Mouse (Mus musculus): ENCODE measurements around the gene Galk1. TPM values are rescaled to one million over a fixed set of nuclear protein-coding genes. Genes with fewer than 3 reads are reported as not detected.

The Galk1 gene
- polyA plus RNA-seq, 1 experiment from 2014 or later = 70.9 TPM

DNA sequence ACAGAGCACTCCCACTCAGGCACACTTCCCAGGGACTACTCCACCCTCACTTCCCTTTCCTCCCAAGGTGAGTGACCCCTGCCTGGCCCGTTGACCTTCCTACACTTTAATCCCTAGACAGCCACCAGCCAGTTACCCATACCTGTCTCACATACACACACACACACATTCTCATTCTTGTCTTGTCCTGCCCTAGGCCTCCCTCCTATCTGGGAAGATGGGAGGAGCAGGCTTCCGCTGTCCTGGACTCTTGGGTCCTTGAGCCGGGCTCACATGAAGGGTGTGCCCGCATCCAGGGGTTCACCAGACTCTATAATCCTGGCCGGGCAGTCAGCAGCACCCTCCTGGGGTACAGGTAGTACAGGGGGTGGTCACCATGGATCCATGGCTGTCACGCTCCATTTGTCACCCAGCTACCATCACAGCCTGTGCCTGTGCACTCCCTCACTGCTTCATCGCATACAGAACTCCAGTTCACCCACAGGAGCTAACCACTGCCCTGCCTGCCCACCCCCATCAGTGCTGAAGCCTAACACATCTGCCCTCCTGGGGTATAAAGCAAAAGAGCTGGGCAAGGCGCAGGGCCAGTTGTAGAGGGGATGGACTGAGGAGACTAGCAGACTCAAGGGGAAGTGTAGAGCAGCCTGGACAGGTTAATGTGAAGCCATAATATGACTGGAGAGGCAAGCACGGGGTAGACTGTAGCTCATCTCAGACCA lies 6.7 kb downstream of the Galk1 start:
- peak overlapping the region; percentile 62 for H3K4me2 ChIP-seq
- 0 out of 2 replicates have a peak, but pooled peaks have one; percentile 12 for ATAC-seq (ENCODE audit: low FRiP score, low read depth)
- peaks cover 22% of the 10 kb centered on the region for H3K4me1 ChIP-seq (replicated peaks)
- H3K9ac ChIP-seq = no peak overlapping the region
- no peak overlapping the region for H3K4me3 ChIP-seq
- H3K9me3 ChIP-seq = no peaks in the 10 kb centered on the region
- H3K27me3 ChIP-seq = no peaks in the 10 kb centered on the region
- H3K27ac ChIP-seq (replicated peaks) = no peak overlapping the region
- WGBS = 69% methylated on average over 9 of the region's 9 CpGs
- H3K36me3 ChIP-seq = no peaks in the 10 kb centered on the region

DNA sequence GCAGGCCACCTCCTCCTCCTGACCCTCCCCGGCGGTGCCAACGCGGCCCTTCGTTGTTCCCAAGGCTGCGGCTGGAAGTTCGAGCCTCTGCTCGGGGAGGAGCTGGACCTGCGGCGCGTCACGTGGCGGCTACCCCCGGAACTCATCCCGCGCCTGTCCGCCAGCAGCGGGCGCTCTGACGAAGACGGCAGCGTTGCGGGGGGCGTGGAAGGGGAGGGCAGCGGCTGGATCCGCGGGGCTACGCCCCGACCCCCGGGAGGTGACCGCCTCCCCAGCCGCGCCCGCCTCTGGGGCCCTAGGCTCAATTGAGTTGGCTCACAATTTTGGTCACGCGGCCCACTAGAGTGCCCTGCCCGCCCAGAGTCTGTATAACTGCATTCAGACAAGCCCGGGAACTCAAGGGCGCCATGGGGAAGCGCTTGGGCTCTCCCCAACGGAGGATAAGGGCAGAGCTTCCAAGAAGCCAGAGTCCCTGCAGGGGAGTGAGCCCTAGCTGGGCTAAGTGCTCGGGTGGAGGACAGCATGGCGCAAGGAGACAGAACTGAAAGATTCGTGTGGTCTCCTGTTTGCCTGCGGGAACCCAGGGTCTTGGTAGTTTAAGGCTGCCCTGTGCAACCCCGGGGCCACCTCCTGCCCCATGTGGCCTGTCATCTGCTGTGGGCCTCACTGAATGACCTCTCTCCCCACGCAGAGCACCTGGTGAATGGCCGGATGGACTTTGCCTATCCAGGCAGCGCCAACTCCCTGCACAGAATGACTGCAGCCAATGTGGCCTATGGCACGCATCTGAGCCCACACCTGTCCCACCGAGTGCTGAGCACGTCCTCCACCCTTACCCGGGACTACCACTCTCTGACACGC lies 7.4 kb downstream of the Galk1 start:
- peaks cover 22% of the 10 kb centered on the region for H3K4me1 ChIP-seq (replicated peaks)
- H3K27ac ChIP-seq (replicated peaks) = peak overlapping the region; percentile 65
- 5% methylated on average over 54 of the region's 54 CpGs for WGBS
- no peaks in the 10 kb centered on the region for H3K27me3 ChIP-seq
- H3K9ac ChIP-seq = peak overlapping the region; percentile 35; the same call in 1 of the 2 replicates
- peak overlapping the region; percentile 35 for H3K4me3 ChIP-seq
- no peaks in the 10 kb centered on the region for H3K9me3 ChIP-seq
- H3K4me2 ChIP-seq = peak overlapping the region; percentile 62
- H3K36me3 ChIP-seq = no peaks in the 10 kb centered on the region
- ATAC-seq (ENCODE audit: low FRiP score, low read depth) = peak; percentile 61

DNA sequence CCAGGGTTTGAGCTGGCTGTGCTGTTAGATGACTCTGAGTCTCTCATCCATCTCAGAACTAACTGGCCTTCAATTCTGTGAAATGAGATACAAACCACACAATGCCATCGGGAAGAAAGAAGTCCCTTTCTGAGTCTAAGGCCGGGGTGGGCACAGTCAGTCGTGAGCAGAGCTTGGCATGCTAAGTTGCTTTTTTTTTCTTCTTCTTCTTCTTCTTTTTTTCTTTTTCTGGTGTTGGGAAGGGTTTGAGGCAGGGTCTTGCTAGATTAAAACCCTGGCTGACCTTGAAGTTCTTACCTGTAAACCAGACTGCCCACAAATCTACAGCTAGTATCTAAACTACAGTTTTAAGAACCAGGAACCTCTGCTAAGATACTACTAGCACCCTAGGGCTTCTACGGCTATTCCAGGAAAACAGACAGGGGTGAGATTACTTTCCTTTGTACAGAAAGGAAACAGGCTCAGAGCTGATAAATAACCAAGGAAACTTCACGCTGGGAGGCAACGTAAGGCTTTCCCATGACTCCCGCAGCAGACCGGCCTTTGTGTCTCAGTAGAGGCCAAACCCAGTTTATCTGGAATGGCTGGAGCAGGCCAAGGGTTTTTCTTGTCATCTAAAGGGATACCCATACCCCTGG lies 8.2 kb downstream of the Galk1 start:
- Histone ChIP-seq H3K4me1 (replicated peaks) (peaks cover 22% of the 10 kb centered on the region), H3K9me3 (no peaks in the 10 kb centered on the region), H3K4me2 (peak overlapping the region; percentile 62), H3K36me3 (no peaks in the 10 kb centered on the region), H3K9ac (peak overlapping the region; percentile 35; the same call in 1 of the 2 replicates), H3K27me3 (no peaks in the 10 kb centered on the region), H3K27ac (replicated peaks) (peak overlapping the region; percentile 35; the same call in 1 of the 2 replicates), H3K4me3 (peak overlapping the region; percentile 35)
- ATAC-seq (ENCODE audit: low FRiP score, low read depth) = no peak
- WGBS = 31% methylated on average over 8 of the region's 8 CpGs

DNA sequence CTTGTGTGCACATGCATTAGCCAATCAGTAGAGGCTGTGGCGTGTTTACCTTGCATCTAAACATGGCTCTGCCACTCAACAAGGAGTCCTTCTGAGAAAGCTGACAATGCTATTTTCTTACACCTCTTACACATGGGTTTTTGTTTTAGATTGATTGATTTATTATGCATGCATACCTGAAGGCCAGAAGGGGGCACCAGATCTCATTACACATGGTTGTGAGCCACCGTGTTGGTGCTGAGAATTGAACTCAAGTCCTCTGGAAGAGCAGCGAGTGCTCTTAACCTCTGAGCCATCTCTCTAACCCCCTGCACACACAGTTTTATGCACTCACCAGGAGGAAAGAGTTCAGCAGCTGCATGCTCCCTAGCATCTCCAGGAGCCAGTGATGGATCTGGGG lies 9.6 kb downstream of the Galk1 start:
- H3K4me3 ChIP-seq = no peak overlapping the region
- no peak overlapping the region for H3K9ac ChIP-seq
- H3K4me2 ChIP-seq = no peak overlapping the region
- peaks cover 15% of the 10 kb centered on the region for H3K4me1 ChIP-seq (replicated peaks)
- WGBS = 94% methylated on average over 3 of the region's 3 CpGs
- no peak for ATAC-seq (ENCODE audit: low FRiP score, low read depth)
- H3K27ac ChIP-seq (replicated peaks) = no peak overlapping the region
- no peaks in the 10 kb centered on the region for H3K9me3 ChIP-seq
- no peaks in the 10 kb centered on the region for H3K27me3 ChIP-seq
- H3K36me3 ChIP-seq = no peaks in the 10 kb centered on the region

DNA sequence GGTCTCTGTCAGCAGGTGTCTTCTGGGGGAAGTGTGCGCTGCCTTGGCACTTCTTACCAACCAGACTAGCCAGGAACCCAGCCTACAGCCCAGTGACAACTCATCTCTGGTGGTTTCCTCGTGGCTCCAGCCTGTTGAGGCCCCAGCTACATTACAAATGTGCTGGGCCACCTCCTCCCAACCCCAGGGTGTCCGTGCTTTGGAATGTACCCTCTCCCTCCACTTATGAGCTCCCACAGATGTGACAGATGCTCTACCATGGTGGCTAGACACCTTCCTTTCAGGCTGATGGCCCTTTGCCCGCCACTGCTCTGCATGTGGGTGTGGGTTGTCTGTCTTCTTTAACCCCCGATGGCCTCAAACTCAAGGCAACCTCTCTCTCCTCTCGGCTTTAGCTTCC lies 10.8 kb downstream of the Galk1 start:
- 70% methylated on average over 6 of the region's 6 CpGs for WGBS
- no peak overlapping the region for H3K27ac ChIP-seq (replicated peaks)
- no peak overlapping the region for H3K4me2 ChIP-seq
- no peaks in the 10 kb centered on the region for H3K9me3 ChIP-seq
- peaks cover 15% of the 10 kb centered on the region for H3K4me1 ChIP-seq (replicated peaks)
- no peak overlapping the region for H3K9ac ChIP-seq
- H3K36me3 ChIP-seq = no peaks in the 10 kb centered on the region
- no peaks in the 10 kb centered on the region for H3K27me3 ChIP-seq
- ATAC-seq (ENCODE audit: low FRiP score, low read depth) = no peak
- H3K4me3 ChIP-seq = no peak overlapping the region

DNA sequence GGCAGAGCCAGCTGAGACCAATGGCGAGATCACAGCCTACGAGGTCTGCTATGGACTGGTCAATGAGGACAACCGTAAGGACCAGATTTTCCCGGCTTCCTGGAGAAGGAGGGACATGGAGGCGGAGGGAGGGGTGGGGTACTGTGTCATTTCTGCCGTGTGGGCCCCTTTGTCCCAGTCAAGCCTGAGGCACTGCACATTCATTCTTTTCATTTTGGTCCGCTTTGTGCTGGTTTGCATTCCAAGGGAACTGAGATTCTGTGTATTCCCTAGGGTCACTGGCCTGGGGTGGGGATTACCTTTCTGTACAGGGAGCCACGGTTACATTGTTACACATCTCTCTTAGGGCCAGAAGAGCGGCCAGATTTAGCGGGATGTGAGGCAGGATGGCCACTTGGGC lies 11.9 kb downstream of the Galk1 start:
- no peak overlapping the region for H3K4me3 ChIP-seq
- no peak for ATAC-seq (ENCODE audit: low FRiP score, low read depth)

DNA sequence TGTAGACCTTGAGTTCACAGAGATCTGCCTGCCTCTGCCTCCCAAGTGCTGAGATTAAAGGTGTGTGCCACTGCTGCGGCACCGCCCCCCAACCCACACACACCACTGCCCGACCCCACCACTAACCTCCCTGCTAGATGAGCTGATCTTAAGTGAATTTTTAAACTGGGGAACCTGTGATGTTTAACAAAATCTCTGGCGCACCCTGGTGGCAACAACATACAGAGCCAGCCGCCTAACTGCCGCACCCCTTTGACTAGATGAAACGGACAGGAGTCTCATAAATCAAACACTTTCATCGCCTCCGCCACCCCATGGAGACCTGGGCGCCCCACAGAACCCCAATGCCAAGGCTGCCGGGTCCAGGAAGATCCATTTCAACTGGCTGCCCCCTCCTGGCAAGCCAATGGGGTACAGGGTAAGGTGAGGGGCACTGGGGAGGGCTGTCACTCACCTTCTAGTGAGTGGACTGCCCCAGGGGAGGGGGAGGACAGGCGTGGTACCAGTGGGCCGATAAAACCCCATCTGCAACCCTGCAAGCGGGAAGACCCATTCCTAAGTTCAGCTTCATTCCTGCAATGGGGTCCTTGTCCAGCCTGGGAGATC lies 12.9 kb downstream of the Galk1 start:
- Histone ChIP-seq H3K27ac (replicated peaks) (no peak overlapping the region), H3K9ac (no peak overlapping the region), H3K9me3 (no peaks in the 10 kb centered on the region), H3K4me2 (no peak overlapping the region), H3K4me1 (replicated peaks) (peaks cover 6% of the 10 kb centered on the region), H3K36me3 (no peaks in the 10 kb centered on the region), H3K4me3 (no peak overlapping the region), H3K27me3 (no peaks in the 10 kb centered on the region)
- ATAC-seq (ENCODE audit: low FRiP score, low read depth) = peak; percentile 16; the same call in 1 of the 2 replicates
- 17% methylated on average over 14 of the region's 14 CpGs for WGBS

More for the DNA sequence above, 11.9 kb downstream of the Galk1 start:
- Histone ChIP-seq H3K27me3 (no peaks in the 10 kb centered on the region), H3K27ac (replicated peaks) (no peak overlapping the region), H3K9me3 (no peaks in the 10 kb centered on the region), H3K36me3 (no peaks in the 10 kb centered on the region), H3K4me1 (replicated peaks) (peaks cover 15% of the 10 kb centered on the region), H3K9ac (no peak overlapping the region), H3K4me2 (no peak overlapping the region)
- WGBS = 35% methylated on average over 10 of the region's 10 CpGs

DNA sequence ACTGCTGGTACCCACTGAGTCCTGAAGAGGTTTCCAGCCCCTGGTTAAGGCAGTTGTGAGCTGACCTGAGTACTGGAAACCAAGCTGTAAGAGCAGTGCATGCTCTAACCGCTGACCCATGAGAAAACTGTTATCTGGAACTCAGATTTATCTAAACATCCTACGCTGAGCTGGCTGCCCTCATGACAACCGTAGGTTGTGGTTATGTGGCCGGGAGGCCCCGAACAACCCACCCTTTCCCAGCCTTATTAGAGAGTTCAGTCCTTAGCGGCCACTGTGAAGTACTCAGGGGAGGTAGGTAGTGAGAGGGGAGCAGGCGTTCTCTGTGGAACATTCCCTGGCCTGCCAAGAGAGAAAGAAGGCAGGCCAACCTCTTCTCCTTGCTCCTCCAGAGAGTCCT lies 13.5 kb downstream of the Galk1 start:
- Histone ChIP-seq H3K4me3 (no peak overlapping the region), H3K27ac (replicated peaks) (no peak overlapping the region), H3K4me1 (replicated peaks) (no peaks in the 10 kb centered on the region), H3K36me3 (no peaks in the 10 kb centered on the region), H3K4me2 (no peak overlapping the region), H3K9ac (no peak overlapping the region), H3K9me3 (no peaks in the 10 kb centered on the region), H3K27me3 (no peaks in the 10 kb centered on the region)
- WGBS = 88% methylated on average over 7 of the region's 7 CpGs
- ATAC-seq (ENCODE audit: low FRiP score, low read depth) = no peak

DNA sequence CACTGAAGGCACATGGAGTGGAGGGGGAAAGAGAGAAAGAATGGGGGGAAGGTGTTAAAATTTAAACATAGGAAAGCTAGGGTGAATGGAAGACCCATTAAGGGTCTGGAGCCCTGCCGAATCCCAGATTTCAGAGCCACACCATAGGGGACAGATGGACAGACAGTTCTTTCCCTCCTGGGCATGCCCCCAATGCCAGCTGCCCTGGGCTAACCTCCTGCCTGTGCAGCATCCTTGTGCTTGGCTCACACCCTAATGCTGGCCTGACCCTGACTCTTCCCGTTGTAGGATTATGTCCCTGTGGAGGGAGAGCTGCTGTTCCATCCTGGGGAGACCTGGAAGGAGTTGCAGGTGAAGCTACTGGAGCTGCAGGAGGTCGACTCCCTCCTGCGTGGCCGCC lies 14.9 kb downstream of the Galk1 start:
- no peak overlapping the region for H3K9ac ChIP-seq
- no peak for ATAC-seq (ENCODE audit: low FRiP score, low read depth)
- 73% methylated on average over 5 of the region's 5 CpGs for WGBS

DNA sequence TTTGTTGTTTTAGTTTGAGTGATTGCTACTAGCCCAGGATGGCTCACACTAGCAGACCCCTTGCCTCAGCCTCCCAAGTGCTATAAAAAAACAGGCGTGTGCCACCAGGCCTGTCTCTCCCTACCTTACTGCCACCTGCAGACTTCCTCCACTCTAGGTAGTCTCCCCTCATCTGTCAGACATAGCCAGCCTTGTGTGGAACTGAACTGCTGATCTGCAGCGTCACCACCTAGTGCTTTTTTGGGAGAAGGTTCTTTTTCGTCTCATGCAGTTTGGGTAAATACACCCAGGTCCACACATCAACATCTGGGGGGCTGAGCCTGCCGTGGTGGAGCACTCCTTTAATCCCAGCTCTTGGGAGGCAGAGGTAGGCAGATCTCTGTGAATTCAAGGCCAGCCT lies 15.5 kb downstream of the Galk1 start:
- ATAC-seq (ENCODE audit: low FRiP score, low read depth) = no peak

More for the DNA sequence above, 14.9 kb downstream of the Galk1 start:
- H3K4me2 ChIP-seq = no peak overlapping the region
- no peaks in the 10 kb centered on the region for H3K4me1 ChIP-seq (replicated peaks)
- H3K27me3 ChIP-seq = no peaks in the 10 kb centered on the region
- H3K4me3 ChIP-seq = no peak overlapping the region
- H3K36me3 ChIP-seq = no peaks in the 10 kb centered on the region
- H3K27ac ChIP-seq (replicated peaks) = no peak overlapping the region
- no peaks in the 10 kb centered on the region for H3K9me3 ChIP-seq

DNA sequence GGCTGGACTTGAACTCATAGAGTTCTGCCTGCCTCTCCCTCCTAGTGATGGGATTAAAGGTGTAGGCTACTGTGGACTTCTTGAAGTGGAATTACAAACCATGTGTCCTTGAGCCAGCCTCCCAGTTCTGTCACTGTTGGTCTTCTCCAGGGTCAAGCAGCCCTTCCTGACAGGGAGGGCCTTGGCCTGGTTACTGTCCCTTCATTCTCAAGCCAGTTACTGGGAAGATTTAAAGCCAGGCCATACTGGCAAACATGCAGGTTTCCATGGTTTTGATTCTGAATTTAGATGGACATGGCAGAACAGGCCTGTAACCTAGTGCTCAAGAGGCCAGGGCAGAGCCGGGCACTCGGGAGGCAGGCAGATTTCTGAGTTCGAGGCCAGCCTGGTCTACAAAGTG lies 17.3 kb downstream of the Galk1 start:
- Histone ChIP-seq H3K36me3 (no peaks in the 10 kb centered on the region), H3K4me3 (no peak overlapping the region), H3K9me3 (no peaks in the 10 kb centered on the region), H3K27me3 (no peaks in the 10 kb centered on the region), H3K4me2 (no peak overlapping the region), H3K4me1 (replicated peaks) (no peaks in the 10 kb centered on the region), H3K9ac (no peak overlapping the region), H3K27ac (replicated peaks) (no peak overlapping the region)
- ATAC-seq (ENCODE audit: low FRiP score, low read depth) = no peak
- WGBS = 87% methylated on average over 3 of the region's 3 CpGs

More for the DNA sequence above, 15.5 kb downstream of the Galk1 start:
- 79% methylated on average over 4 of the region's 4 CpGs for WGBS
- Histone ChIP-seq H3K27me3 (no peaks in the 10 kb centered on the region), H3K4me1 (replicated peaks) (no peaks in the 10 kb centered on the region), H3K27ac (replicated peaks) (no peak overlapping the region), H3K9ac (no peak overlapping the region), H3K4me2 (no peak overlapping the region), H3K36me3 (no peaks in the 10 kb centered on the region), H3K9me3 (no peaks in the 10 kb centered on the region), H3K4me3 (no peak overlapping the region)

Data from hindbrain, embryonic 15.5 days (tissue).